Mouse (Mus musculus) spleen, postnatal 14 days (tissue): ENCODE data around the gene Nudt19.
"Not testable (repeated sequence)": the region's sequence is repeated elsewhere in the genome, so short reads cannot be mapped to it uniquely, and the experiment has no call there.

Experiments
- DNase-seq, 2 experiments: peaks; one replicate each; pipeline ENCODE4 v3.0.0; 2021 to 2022; ENCODE audit warnings: low spot score in 2 of 2

Gene Nudt19

GRCm38 (mm10) chr7:35556205-35556603 is at the start of gene Nudt19:
Gene Nudt19, minus strand, starts transcription at chr7:35556304.
- DNase-seq: no peak

GRCm38 (mm10) chr7:35602766-35603165 is 46.7 kb upstream of the Nudt19 start:
- no peak for DNase-seq

DNA sequence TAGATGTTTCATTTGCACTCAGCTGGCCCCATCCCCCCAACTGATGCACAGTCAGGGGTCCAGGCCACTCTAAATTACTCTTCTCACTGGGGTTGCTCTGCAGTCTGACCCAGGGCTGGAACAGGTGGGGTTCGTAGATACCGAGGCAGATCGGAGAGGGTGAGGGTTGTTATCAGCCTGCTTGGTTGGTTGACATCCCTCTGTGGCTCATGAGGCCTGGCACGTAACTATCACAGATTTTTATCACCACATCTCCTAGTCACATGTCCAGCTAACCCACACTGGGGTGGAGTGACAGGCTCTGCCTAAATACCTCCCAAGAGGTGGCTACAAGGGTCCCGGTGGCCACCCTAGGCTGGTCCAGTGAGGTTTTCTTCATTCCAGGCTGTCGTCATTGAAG is 45.0 kb upstream of the Nudt19 start:
- no peak for DNase-seq

DNA sequence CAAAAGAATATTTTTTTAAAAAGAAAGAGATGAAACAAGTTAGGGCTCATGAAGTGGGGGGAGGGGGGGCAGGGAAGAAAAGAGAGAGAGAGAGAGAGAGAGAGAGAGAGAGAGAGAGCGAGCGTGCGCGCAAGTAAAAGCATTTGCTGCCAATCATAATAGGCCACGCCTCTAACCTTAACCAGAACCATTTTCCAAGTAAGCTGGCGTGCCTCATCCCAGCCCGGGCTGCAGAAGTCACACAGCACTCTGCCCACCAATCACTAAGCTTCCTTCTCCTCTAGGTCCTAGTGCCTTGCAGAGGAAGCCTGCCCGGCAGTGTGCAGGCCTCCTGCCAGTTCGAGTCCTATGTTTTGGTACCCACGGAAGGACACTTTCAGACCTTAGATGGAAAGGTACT is 43.9 kb upstream of the Nudt19 start:
- no peak for DNase-seq

GRCm38 (mm10) chr7:35599492-35599891 is 43.4 kb upstream of the Nudt19 start:
- no peak for DNase-seq

- no peak for DNase-seq
Observed at GRCm38 (mm10) chr7:35594311-35594710, 38.2 kb upstream of the Nudt19 start.

DNA sequence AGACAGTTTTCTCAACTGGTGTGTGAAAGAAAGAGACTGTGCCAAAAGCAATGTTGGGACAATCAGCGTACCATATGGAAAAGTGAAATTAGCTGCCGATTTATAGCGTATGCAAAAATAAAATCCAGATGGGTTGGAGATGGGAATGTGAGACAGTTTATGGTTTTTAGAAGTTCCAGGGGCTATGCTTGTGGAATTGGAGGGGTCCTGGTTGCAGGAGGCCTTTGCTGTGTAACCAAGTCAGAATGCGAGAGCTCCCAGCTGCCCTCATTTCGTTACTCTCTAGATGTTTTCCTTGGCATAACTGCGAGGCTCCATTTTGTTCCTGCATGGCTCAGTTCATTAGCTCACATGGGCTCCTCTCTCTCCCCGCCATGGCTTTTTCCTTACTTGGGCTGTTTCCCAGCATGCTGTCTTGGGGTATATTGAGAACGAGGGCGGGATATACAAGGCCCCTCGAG is 34.7 kb upstream of the Nudt19 start:
- DNase-seq: no peak

GRCm38 (mm10) chr7:35589485-35589884 is 33.4 kb upstream of the Nudt19 start:
- DNase-seq: no peak

GRCm38 (mm10) chr7:35588680-35589428 is 32.8 kb upstream of the Nudt19 start:
- DNase-seq: no peak

DNA sequence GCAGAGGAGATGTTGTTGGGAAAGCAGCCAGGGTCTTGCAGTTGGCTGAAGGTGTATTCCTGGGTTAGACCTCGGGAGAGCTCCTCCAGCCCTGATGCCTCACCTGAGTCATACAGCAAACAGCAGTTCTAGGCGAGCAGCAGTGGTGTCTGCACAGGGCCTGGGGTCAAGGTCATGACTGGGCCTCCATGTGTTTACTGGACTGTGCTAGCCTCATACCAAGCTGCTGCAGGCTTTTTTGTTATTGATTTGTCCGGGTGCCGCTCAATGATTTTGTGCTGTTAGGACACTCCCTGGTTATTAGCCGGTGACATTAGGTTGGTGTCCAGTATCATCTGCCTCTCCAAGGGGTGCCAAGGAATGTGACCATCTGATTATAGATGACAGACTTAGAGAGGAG is 31.6 kb upstream of the Nudt19 start:
- DNase-seq: no peak

DNA sequence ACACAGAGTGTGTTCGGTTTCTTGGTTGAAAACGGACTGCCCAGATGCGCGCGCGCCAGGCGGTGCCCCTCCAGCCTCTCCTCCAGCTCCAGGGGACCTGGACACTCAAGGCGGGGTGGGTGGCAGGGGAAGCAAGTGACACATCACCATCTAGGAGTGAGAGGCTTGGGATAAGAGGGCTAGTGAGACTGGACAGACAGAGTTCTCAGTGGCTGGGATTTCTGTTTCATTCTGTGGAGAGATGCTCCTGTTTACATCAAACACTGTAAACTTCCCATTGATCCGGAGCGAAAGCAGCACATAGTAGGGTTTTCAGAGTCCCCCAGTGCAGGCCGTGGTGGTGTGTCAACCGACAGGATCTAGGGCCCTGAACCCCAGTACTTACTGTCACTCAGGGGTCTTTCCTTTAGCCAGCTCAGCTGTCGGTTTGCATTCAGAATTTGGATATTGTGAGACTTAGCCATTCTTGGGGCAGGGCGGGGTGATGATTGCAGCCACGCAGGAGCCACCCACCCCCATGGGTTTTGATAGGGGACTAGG is 30.9 kb upstream of the Nudt19 start:
- DNase-seq: no peak

- peak; percentile 85 to 90 for DNase-seq
Observed at GRCm38 (mm10) chr7:35586055-35586905, 30.2 kb upstream of the Nudt19 start, which contains the start of gene Ankrd27. Gene Ankrd27, plus strand, starts transcription at chr7:35586244.

GRCm38 (mm10) chr7:35585191-35586054 is 29.3 kb upstream of the Nudt19 start, which contains the start of gene Rgs9bp:
Gene Rgs9bp, minus strand, starts transcription at chr7:35585582.
- peak in 1 of 2 experiments; percentile 7 for DNase-seq

DNA sequence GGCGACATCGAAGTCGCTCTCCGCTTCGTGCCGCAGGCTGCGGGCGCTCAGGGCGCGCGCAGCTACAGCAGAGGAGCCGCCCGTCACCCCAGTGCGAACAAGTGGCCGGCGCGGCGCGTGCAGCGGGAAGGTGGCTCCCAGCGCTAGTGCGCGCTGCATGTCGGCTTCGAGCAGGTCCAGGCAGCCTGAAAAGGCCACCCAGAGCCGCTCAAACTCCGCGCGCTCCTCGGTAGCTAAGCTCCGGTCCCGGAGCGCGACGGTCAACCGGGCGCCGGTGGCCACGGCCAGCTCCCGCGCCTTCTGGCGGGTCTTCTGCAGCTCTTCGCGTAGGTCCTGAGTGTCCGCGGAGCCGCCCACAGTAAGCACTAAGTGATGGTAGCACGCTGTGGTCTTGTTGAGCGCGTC is 28.7 kb upstream of the Nudt19 start:
- peak in 1 of 2 experiments; percentile 26 for DNase-seq

- peak in 1 of 2 experiments; percentile 2 for DNase-seq
Observed at GRCm38 (mm10) chr7:35584068-35584785, 28.1 kb upstream of the Nudt19 start.

GRCm38 (mm10) chr7:35583476-35584025 is 27.4 kb upstream of the Nudt19 start:
- no peak for DNase-seq

DNA sequence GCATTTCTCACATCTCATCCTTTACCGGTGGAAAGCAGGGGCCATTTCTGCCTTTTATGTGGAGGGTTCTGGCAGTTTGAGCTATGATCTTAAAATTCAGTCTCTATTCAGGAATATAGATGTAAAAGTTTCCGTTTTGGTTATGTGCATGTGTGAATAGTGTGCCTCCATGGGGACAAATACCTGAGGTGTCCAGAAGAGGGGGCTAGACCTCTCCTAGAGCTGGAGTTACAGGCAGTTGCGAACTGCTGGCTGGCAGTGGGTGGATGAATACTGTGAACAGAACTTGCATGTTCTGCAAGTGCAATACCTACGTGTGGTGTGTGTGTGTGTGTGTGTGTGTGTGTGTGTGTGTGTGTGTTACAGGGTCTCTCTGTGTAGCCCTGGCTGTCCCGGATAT is 26.6 kb upstream of the Nudt19 start:
- DNase-seq: no peak

DNA sequence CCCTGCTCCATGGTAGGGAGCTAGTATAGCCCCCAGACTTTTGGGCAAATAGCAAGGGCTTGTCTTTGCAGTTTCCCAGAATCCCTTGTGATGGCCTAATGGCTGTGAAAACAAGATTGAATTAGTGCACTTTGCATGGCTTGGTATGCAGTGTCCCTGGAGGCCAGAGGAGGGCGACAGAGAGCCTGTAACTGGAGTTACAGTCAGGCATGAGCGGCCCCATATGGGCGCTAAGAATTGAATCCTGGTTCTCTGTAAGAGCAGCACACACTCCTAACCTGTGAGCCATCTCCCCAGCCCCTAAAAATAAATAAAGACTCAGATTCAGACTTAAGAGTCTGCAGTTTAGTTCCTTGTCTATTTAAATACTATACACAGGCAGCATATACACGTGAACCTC is 23.7 kb upstream of the Nudt19 start:
- DNase-seq: peak; percentile 22 to 52

DNA sequence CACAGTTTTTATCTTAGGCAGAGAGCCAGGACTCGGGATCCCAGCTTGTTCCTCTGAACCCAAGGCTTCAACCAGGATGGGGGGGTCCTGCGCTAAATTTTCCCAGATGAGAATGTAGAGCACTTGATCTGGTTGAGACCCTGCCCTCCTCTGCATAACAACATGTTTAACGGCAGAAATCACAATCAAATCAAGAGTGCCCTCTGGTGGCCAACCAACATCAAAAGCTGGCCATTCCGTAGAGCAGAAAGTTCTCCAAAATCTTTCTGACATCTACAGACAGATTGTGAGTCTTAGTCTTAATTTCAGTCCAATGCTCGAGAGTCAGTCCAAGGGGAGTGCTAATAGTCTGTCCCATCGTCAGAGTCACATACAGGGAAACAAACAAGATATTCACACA is 14.8 kb upstream of the Nudt19 start:
- not testable (repeated sequence) for DNase-seq

- not testable (repeated sequence) for DNase-seq
Observed at GRCm38 (mm10) chr7:35569724-35570123, 13.6 kb upstream of the Nudt19 start.
